Mouse (Mus musculus): ENCODE data around the gene Pou3f1. TPM values are rescaled to one million over a fixed set of nuclear protein-coding genes. Genes with fewer than 3 reads are reported as not detected.

Gene Pou3f1
- polyA plus RNA-seq, 2 experiments, result 1.2 TPM

DNA sequence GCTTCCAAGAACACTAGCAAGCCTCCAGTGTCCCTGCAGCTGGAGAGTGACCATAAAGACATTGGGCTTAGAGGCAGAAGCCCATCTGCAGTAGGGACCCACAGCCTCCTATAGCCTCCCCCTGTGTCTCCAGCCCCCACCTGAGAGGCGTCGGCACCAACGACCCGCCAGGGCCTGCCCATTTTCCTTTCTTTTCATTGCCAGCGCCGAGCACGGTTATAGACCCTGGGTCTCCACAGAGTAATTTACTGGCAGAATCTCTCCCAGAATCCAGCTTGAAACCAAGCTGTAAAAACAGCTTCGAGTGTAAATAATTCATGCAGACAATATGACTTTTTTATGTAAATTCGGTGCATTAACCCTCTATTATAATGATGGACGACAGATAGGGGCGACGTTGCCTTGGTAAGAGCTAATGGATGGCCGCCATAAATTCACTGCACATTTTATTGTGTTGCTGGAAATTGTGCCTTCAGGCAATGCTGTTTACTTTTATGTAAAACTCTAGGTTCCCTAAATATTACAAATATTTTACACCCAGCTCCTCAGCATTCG lies 41.1 kb upstream of the Pou3f1 start:
- Histone ChIP-seq H3K4me3 (replicated peaks; ENCODE audit: low read length) (no peak overlapping the region), H3K4me1 (ENCODE audit: control insufficient read depth, insufficient read depth, low read length) (no peaks in the 10 kb centered on the region), H3K27ac (replicated peaks; ENCODE audit: low read depth, low read length) (no peak overlapping the region), H3K36me3 (ENCODE audit: control insufficient read depth, insufficient read depth, low read length) (no peaks in the 10 kb centered on the region), H3K27me3 (ENCODE audit: control insufficient read depth, insufficient read depth, low read length) (no peaks in the 10 kb centered on the region), H3K4me2 (replicated peaks; ENCODE audit: low read depth, low read length, severe bottlenecking) (no peak overlapping the region), H3K9me3 (ENCODE audit: control insufficient read depth, low read length) (no peaks in the 10 kb centered on the region), H3K9ac (ENCODE audit: low read depth, low read length, severe bottlenecking) (no peak overlapping the region)
- 14% methylated on average over 14 of the region's 14 CpGs for WGBS
- ATAC-seq (ENCODE audit: low FRiP score, low read depth), result no peak
- DNase-seq (ENCODE audit: low spot score), result peak; percentile 19
- TF ChIP-seq POLR2A (IDR thresholded peaks at IDR 0.05; ENCODE audit: borderline replicate concordance, extremely low read depth, insufficient read depth, insufficient read length), result no peak

DNA sequence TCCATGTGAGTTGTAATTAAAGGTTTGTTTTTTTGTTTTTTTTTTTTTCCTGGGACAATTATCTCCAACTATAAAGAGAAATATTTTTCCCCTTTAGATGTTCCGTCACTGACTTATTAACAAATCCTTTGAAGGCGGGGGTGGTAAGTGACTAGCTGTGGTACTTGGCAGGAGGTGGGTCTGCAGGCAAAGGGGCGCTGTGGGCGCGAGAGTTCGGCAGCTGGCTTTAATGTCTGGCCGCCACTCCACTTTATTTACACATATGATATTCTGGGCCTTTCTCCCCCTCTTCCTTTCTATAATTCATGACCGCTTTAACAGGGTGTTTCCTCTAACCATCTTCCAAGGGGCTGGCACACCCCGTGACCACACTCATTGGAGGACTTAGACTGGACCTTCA lies 40.6 kb upstream of the Pou3f1 start:
- 17% methylated on average over 9 of the region's 9 CpGs for WGBS
- no peak for TF ChIP-seq POLR2A (IDR thresholded peaks at IDR 0.05; ENCODE audit: borderline replicate concordance, extremely low read depth, insufficient read depth, insufficient read length)
- Histone ChIP-seq H3K9me3 (ENCODE audit: control insufficient read depth, low read length) (no peaks in the 10 kb centered on the region), H3K4me3 (replicated peaks; ENCODE audit: low read length) (no peak overlapping the region), H3K9ac (ENCODE audit: low read depth, low read length, severe bottlenecking) (no peak overlapping the region), H3K36me3 (ENCODE audit: control insufficient read depth, insufficient read depth, low read length) (no peaks in the 10 kb centered on the region), H3K27ac (replicated peaks; ENCODE audit: low read depth, low read length) (no peak overlapping the region), H3K4me2 (replicated peaks; ENCODE audit: low read depth, low read length, severe bottlenecking) (no peak overlapping the region), H3K4me1 (ENCODE audit: control insufficient read depth, insufficient read depth, low read length) (no peaks in the 10 kb centered on the region), H3K27me3 (ENCODE audit: control insufficient read depth, insufficient read depth, low read length) (no peaks in the 10 kb centered on the region)
- ATAC-seq (ENCODE audit: low FRiP score, low read depth) (no peak), DNase-seq (ENCODE audit: low spot score) (no peak)

DNA sequence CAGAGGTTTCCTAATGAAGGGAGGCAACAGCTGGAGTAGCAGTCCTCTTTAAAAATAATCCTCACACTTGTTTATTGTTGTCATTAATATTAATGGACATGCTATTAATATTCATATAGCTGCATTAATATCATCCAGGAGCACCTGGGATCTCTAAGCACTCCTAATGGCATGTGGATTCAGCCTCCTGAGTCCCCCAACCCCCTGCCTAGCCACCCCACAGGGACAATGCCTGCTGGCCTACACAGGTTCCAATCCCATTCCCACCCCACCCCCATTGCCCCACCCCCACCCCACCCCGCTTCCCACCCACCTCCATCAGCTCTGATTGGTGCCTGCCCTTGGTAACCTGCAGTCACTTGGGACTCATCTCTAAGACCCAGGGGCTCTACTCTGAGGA lies 40.0 kb upstream of the Pou3f1 start:
- no peaks in the 10 kb centered on the region for H3K27me3 ChIP-seq (ENCODE audit: control insufficient read depth, insufficient read depth, low read length)
- no peaks in the 10 kb centered on the region for H3K9me3 ChIP-seq (ENCODE audit: control insufficient read depth, low read length)
- H3K9ac ChIP-seq (ENCODE audit: low read depth, low read length, severe bottlenecking), result no peak overlapping the region
- no peaks in the 10 kb centered on the region for H3K4me1 ChIP-seq (ENCODE audit: control insufficient read depth, insufficient read depth, low read length)
- DNase-seq (ENCODE audit: low spot score), result no peak
- no peak for TF ChIP-seq POLR2A (IDR thresholded peaks at IDR 0.05; ENCODE audit: borderline replicate concordance, extremely low read depth, insufficient read depth, insufficient read length)
- 54% methylated on average over 1 of the region's 1 CpGs for WGBS
- no peaks in the 10 kb centered on the region for H3K36me3 ChIP-seq (ENCODE audit: control insufficient read depth, insufficient read depth, low read length)
- no peak overlapping the region for H3K4me3 ChIP-seq (replicated peaks; ENCODE audit: low read length)
- no peak for ATAC-seq (ENCODE audit: low FRiP score, low read depth)
- no peak overlapping the region for H3K4me2 ChIP-seq (replicated peaks; ENCODE audit: low read depth, low read length, severe bottlenecking)
- H3K27ac ChIP-seq (replicated peaks; ENCODE audit: low read depth, low read length), result no peak overlapping the region

DNA sequence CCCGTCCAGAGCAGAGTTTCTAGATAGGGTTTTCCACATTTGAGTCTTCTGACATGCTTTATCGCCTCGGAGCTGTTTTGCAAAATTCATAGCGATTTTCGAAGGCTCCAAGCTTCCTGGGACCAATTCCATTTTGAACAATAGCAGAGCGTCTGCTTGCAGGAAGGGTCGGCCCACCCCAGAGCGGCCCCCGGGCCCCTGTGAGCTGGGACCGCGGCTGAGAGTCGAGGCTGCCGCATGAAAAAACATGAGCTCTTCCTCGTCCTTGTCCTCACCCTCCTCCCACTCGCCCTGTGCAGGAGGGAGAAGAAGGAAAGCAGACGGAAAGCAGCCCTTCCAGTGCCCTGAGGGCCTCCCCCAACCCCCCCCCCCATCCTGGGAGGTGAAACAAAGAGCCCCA lies 38.0 kb upstream of the Pou3f1 start:
- H3K4me2 ChIP-seq (replicated peaks; ENCODE audit: low read depth, low read length, severe bottlenecking), result 0 out of 2 replicates have a peak overlapping the region, but pooled peaks have one; percentile 14

DNA sequence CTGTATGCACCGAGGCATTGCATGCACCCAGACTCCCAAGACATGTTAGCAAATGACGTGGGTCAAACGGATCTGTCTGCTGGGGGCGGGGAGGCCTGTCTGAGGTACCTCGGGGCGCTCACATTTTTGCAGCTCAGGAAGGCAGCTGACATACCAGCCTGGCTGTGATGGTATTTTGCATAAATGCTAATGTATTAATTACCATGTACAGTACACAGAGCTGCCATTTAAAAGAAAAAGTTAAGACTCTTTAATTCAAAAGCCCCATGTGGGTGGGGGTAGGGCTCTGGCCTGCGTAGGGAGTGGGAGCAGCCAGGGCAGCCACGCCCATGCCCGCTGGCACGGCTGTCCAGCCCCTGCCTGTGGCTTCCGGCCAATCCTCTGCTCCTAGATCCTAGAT lies 35.2 kb upstream of the Pou3f1 start:
- no peak for ATAC-seq (ENCODE audit: low FRiP score, low read depth)
- H3K27ac ChIP-seq (replicated peaks; ENCODE audit: low read depth, low read length), result no peak overlapping the region
- no peaks in the 10 kb centered on the region for H3K36me3 ChIP-seq (ENCODE audit: control insufficient read depth, insufficient read depth, low read length)
- WGBS, result 75% methylated on average over 9 of the region's 11 CpGs
- H3K9me3 ChIP-seq (ENCODE audit: control insufficient read depth, low read length), result no peaks in the 10 kb centered on the region
- TF ChIP-seq POLR2A (IDR thresholded peaks at IDR 0.05; ENCODE audit: borderline replicate concordance, extremely low read depth, insufficient read depth, insufficient read length), result no peak
- no peak for DNase-seq (ENCODE audit: low spot score)
- H3K4me3 ChIP-seq (replicated peaks; ENCODE audit: low read length), result no peak overlapping the region
- no peak overlapping the region for H3K4me2 ChIP-seq (replicated peaks; ENCODE audit: low read depth, low read length, severe bottlenecking)
- H3K4me1 ChIP-seq (ENCODE audit: control insufficient read depth, insufficient read depth, low read length), result peaks cover 3% of the 10 kb centered on the region; the same call in 1 of the 2 replicates
- no peak overlapping the region for H3K9ac ChIP-seq (ENCODE audit: low read depth, low read length, severe bottlenecking)
- H3K27me3 ChIP-seq (ENCODE audit: control insufficient read depth, insufficient read depth, low read length), result no peaks in the 10 kb centered on the region

More for the DNA sequence above, 38.0 kb upstream of the Pou3f1 start:
- no peak for ATAC-seq (ENCODE audit: low FRiP score, low read depth)
- Histone ChIP-seq H3K27ac (replicated peaks; ENCODE audit: low read depth, low read length) (no peak overlapping the region), H3K4me3 (replicated peaks; ENCODE audit: low read length) (no peak overlapping the region), H3K36me3 (ENCODE audit: control insufficient read depth, insufficient read depth, low read length) (no peaks in the 10 kb centered on the region), H3K27me3 (ENCODE audit: control insufficient read depth, insufficient read depth, low read length) (no peaks in the 10 kb centered on the region), H3K4me1 (ENCODE audit: control insufficient read depth, insufficient read depth, low read length) (no peaks in the 10 kb centered on the region), H3K9ac (ENCODE audit: low read depth, low read length, severe bottlenecking) (no peak overlapping the region), H3K9me3 (ENCODE audit: control insufficient read depth, low read length) (no peaks in the 10 kb centered on the region)
- 17% methylated on average over 15 of the region's 16 CpGs for WGBS
- no peak for DNase-seq (ENCODE audit: low spot score)
- TF ChIP-seq POLR2A (IDR thresholded peaks at IDR 0.05; ENCODE audit: borderline replicate concordance, extremely low read depth, insufficient read depth, insufficient read length), result no peak

DNA sequence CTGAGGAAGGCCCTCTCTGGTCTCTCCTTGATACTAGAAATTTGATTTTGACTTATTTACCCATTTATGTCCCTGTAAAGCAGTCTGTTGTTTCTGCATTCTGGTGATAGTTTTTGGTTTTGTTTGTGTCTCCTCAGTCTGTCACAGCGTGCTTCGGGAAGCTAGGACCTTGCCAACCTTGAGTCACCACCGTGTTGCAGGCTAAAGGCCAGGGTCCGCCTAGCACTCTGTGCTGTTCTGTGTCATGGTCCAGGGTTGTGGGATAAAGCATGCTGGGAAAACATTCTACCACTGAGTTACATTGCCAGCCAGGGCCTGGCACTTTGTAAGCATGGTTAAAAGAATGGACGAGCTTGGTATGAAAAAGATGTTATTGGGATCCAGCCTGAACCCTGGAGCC lies 34.0 kb upstream of the Pou3f1 start:
- TF ChIP-seq POLR2A (IDR thresholded peaks at IDR 0.05; ENCODE audit: borderline replicate concordance, extremely low read depth, insufficient read depth, insufficient read length), result no peak
- H3K4me3 ChIP-seq (replicated peaks; ENCODE audit: low read length), result no peak overlapping the region
- no peak overlapping the region for H3K27ac ChIP-seq (replicated peaks; ENCODE audit: low read depth, low read length)
- ATAC-seq (ENCODE audit: low FRiP score, low read depth), result no peak
- no peaks in the 10 kb centered on the region for H3K9me3 ChIP-seq (ENCODE audit: control insufficient read depth, low read length)
- H3K36me3 ChIP-seq (ENCODE audit: control insufficient read depth, insufficient read depth, low read length), result no peaks in the 10 kb centered on the region
- H3K4me2 ChIP-seq (replicated peaks; ENCODE audit: low read depth, low read length, severe bottlenecking), result no peak overlapping the region
- DNase-seq (ENCODE audit: low spot score), result no peak
- H3K27me3 ChIP-seq (ENCODE audit: control insufficient read depth, insufficient read depth, low read length), result no peaks in the 10 kb centered on the region
- WGBS, result 92% methylated on average over 5 of the region's 5 CpGs
- no peak overlapping the region for H3K9ac ChIP-seq (ENCODE audit: low read depth, low read length, severe bottlenecking)
- peaks cover 3% of the 10 kb centered on the region; the same call in 1 of the 2 replicates for H3K4me1 ChIP-seq (ENCODE audit: control insufficient read depth, insufficient read depth, low read length)

Measured in limb, embryonic 14.5 days (tissue).